Mouse (Mus musculus) hindbrain, postnatal 0 days (tissue): Measurements from ENCODE around the gene Chid1. TPM values are rescaled to one million over a fixed set of nuclear protein-coding genes. Genes with fewer than 3 reads are reported as not detected.

Experiments used
- ATAC-seq: fragments of 200-750 bp; cut with Nextera tagmentation; 2 replicates; pipeline ENCODE4 v1.8.0; 2017; ENCODE audit warnings: mild to moderate bottlenecking, moderate TSS enrichment, moderate library complexity
- DNase-seq: peaks from one replicate; pipeline ENCODE4 v3.0.0-alpha.2; 2015; ENCODE audit warnings: low spot score
- H3K27ac ChIP-seq: fragments of 300-500 bp; sonication (generic); 2 replicates; pipeline ENCODE4 v1.5.1; 2014; ENCODE audit warnings: mild to moderate bottlenecking
- H3K27me3 ChIP-seq: fragments of 300-500 bp; sonication (generic); 2 replicates; pipeline ENCODE4 v1.6.1; 2014; ENCODE audit warnings: low read length, mixed read lengths; ENCODE audit not compliant: insufficient read depth
- H3K36me3 ChIP-seq: fragments of 300-500 bp; sonication (generic); 2 replicates; pipeline ENCODE4 v1.6.1; 2014; ENCODE audit warnings: low read length, mixed read lengths; ENCODE audit not compliant: insufficient read depth
- H3K4me1 ChIP-seq: fragments of 300-500 bp; sonication (generic); 2 replicates; pipeline ENCODE4 v1.6.1; 2014; ENCODE audit warnings: antibody characterized with exemption, low read length, mixed read lengths; ENCODE audit not compliant: insufficient read depth
- H3K4me2 ChIP-seq: fragments of 300-500 bp; sonication (generic); 2 replicates; pipeline ENCODE4 v1.6.1; 2014; ENCODE audit warnings: low read depth, mild to moderate bottlenecking, low read length, moderate library complexity, mixed read lengths
- H3K4me3 ChIP-seq: fragments of 300-500 bp; sonication (generic); 2 replicates; pipeline ENCODE4 v1.5.1; 2014; ENCODE audit warnings: low read length
- H3K9ac ChIP-seq: fragments of 300-500 bp; sonication (generic); replicated peaks from 2 replicates; pipeline ENCODE4 v1.6.1; 2014; ENCODE audit warnings: mild to moderate bottlenecking, low read length, moderate library complexity, mixed read lengths
- H3K9me3 ChIP-seq: fragments of 300-500 bp; sonication (generic); 2 replicates; pipeline ENCODE4 v1.6.1; 2016; ENCODE audit warnings: low read length, mixed read lengths
- CTCF ChIP-seq: IDR thresholded peaks from 2 replicates; pipeline ENCODE4 v1.5.1; 2016; ENCODE audit warnings: antibody characterized with exemption, control low read depth, low read depth
- WGBS: fragments of 180-500 bp; shearing (Covaris S2); extraction: QIAGEN DNeasy Blood & Tissue Kit; methylation state at CpG from one replicate; pipeline ENCODE4 v1.1.7; 2014; 5-methylcytosine and 5-hydroxymethylcytosine counted together
- polyA plus RNA-seq: library from polyadenylated mRNA; unstranded; fragments of >200 nt; fragmentation: Nextera tagmentation; extraction: Ambion mirVana; gene quantifications from 2 replicates; pipeline ENCODE4 v1.2.1, GENCODE M21; 2015
- total RNA-seq: library from RNA; depleted of rRNA; stranded (reverse); fragments of >200 nt; gene quantifications from 2 replicates; pipeline ENCODE4 v1.2.3, GENCODE M21; 2014

The Chid1 gene
- total and polyA plus RNA-seq, 2 experiments from 2014 or later = 47.8 to 55.2 TPM

GRCm38 (mm10) chr7:141569283-141569803 lies 29.7 kb upstream of the Chid1 start:
- H3K9me3 ChIP-seq = no peaks in the 10 kb centered on the region
- no peak overlapping the region for H3K4me2 ChIP-seq
- no peak for ATAC-seq
- no peak overlapping the region for H3K9ac ChIP-seq
- no peak for DNase-seq
- TF ChIP-seq CTCF = no peak
- no peak overlapping the region for H3K27ac ChIP-seq
- H3K4me3 ChIP-seq = no peak overlapping the region
- peaks cover 8% of the 10 kb centered on the region; the same call in 1 of the 2 replicates for H3K4me1 ChIP-seq
- no peaks in the 10 kb centered on the region for H3K36me3 ChIP-seq
- 84% methylated on average over 9 of the region's 9 CpGs for WGBS
- no peaks in the 10 kb centered on the region for H3K27me3 ChIP-seq

GRCm38 (mm10) chr7:141566587-141566986 lies 26.9 kb upstream of the Chid1 start:
- DNase-seq (no peak), ATAC-seq (no peak)
- H3K9me3 ChIP-seq = no peaks in the 10 kb centered on the region
- H3K4me1 ChIP-seq = peaks cover 12% of the 10 kb centered on the region; the same call in 1 of the 2 replicates
- H3K9ac ChIP-seq = no peak overlapping the region
- no peaks in the 10 kb centered on the region for H3K36me3 ChIP-seq
- H3K4me2 ChIP-seq = no peak overlapping the region
- H3K4me3 ChIP-seq = no peak overlapping the region
- TF ChIP-seq CTCF = no peak
- 0 out of 2 replicates have a peak overlapping the region, but pooled peaks have one; percentile 4 for H3K27ac ChIP-seq
- no peaks in the 10 kb centered on the region for H3K27me3 ChIP-seq
- WGBS = 69% methylated on average over 7 of the region's 7 CpGs

DNA sequence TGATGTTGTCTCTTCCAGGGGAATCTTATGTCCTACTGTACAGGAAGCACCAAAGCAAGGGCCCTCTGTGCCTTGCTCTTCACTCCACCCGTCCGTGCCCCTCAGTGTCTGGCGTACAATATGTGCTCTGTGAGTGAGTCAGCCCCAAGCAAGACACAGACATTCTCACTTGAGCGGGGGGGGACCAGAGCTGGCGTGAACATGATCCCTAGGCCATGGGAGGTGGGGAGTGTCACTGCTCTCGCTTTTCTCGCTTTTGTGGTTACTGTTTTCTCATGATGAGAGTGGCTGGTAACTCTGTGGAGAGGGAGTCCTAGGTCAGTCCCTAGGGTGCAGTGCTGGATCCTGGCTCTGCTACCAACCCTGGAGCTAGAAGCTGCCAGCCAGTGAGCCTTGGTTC lies 24.9 kb upstream of the Chid1 start:
- H3K9ac ChIP-seq = no peak overlapping the region
- TF ChIP-seq CTCF = no peak

GRCm38 (mm10) chr7:141562852-141563427 lies 23.3 kb upstream of the Chid1 start:
- Histone ChIP-seq H3K9ac (peak overlapping the region; percentile 94), H3K27ac (peak overlapping the region; percentile 89), H3K36me3 (no peaks in the 10 kb centered on the region), H3K4me2 (peak overlapping the region; percentile 91), H3K4me3 (peak overlapping the region; percentile 95), H3K4me1 (peaks cover 14% of the 10 kb centered on the region), H3K27me3 (no peaks in the 10 kb centered on the region), H3K9me3 (no peaks in the 10 kb centered on the region)
- ATAC-seq = peak; percentile 39
- 1% methylated on average over 21 of the region's 21 CpGs for WGBS
- TF ChIP-seq CTCF = no peak
- DNase-seq = peak; percentile 66

More for the DNA sequence above, 24.9 kb upstream of the Chid1 start:
- H3K4me1 ChIP-seq = peaks cover 17% of the 10 kb centered on the region
- WGBS = 69% methylated on average over 7 of the region's 7 CpGs
- H3K27me3 ChIP-seq = no peaks in the 10 kb centered on the region
- no peak for ATAC-seq
- H3K27ac ChIP-seq = no peak overlapping the region
- no peak overlapping the region for H3K4me2 ChIP-seq
- no peak for DNase-seq
- H3K9me3 ChIP-seq = no peaks in the 10 kb centered on the region
- H3K4me3 ChIP-seq = no peak overlapping the region
- no peaks in the 10 kb centered on the region for H3K36me3 ChIP-seq

DNA sequence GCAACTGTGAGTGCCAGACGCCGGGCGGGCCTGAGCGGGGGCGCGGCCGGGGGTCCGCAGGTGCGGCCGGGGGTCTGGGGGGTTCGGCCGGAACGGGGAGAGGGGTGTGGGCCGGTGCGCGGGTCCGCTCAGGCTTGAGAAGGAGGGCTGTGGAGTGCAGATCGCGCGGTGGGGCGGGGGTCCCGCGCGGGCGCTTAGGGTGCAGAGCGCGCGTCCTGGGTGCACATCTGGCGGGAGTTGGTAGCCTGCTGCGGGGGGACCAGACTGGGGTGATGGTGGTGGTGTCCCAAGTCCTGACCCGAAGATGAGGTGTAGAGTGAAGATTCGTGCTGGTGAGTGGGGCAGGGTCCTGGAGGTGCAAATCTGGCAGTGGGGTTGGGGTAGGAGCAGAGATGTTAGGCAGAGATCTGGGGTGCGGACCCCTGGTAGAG lies 22.8 kb upstream of the Chid1 start:
- Histone ChIP-seq H3K9ac (peak overlapping the region; percentile 94), H3K27ac (peak overlapping the region; percentile 89), H3K4me3 (peak overlapping the region; percentile 95), H3K36me3 (no peaks in the 10 kb centered on the region), H3K27me3 (no peaks in the 10 kb centered on the region), H3K9me3 (no peaks in the 10 kb centered on the region), H3K4me2 (peak overlapping the region; percentile 91), H3K4me1 (peaks cover 13% of the 10 kb centered on the region)
- TF ChIP-seq CTCF = no peak
- ATAC-seq (peak; percentile 37), DNase-seq (no peak)
- 3% methylated on average over 32 of the region's 33 CpGs for WGBS

DNA sequence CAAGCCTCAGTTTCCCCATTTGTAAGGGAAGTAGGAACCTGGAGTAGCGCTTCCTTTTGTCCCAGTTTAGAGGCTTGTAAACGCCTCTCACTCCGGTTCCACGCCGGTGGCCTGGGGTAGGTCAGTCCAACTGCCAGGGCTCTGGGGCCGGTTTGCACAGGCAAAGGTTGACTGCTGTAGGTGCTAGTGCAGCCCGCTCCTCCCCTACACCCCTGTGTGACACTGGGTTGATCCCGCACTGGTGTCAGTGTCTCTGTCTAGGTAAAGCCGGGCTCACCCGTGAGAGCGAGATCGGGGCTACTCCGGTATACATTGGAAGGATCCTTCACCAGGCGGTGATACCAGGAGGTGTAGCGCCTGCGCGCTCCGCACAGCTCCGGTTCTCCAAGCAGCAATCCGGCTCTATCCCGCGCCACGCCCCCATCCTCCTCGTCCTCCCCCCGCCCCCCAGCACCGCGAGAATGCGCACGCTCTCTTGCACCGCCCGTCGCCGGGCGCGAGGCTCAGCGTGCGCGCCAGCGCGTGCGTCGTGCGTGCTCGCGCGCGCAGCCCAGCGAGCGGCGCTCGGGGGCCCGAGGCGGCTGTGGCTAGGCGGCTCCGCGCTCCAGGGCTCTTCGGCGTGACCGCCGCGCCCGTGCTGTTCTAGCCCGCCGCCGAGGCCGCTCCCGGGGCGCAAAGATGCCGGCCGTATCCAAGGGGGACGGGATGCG lies 22.2 kb upstream of the Chid1 start, which contains the start of gene Ap2a2:
Gene Ap2a2 (plus strand): TSS at position 492 of the 710 bp plus-strand sequence.
- no peaks in the 10 kb centered on the region for H3K27me3 ChIP-seq
- peaks cover 11% of the 10 kb centered on the region for H3K4me1 ChIP-seq
- TF ChIP-seq CTCF = 0 out of 2 replicates have a peak, but pooled peaks have one; percentile 3
- DNase-seq (peak; percentile 98), ATAC-seq (peak; percentile 97)
- H3K4me3 ChIP-seq = peak within 1 kb of the TSS; percentile 95
- no peaks in the 10 kb centered on the region for H3K36me3 ChIP-seq
- no peaks in the 10 kb centered on the region for H3K9me3 ChIP-seq
- H3K27ac ChIP-seq = peak within 1 kb of the TSS; percentile 90
- WGBS = 1% methylated on average over 72 of the region's 72 CpGs
- peak within 1 kb of the TSS; percentile 91 for H3K4me2 ChIP-seq
- peak within 1 kb of the TSS; percentile 94 for H3K9ac ChIP-seq
